Mouse (Mus musculus): ENCODE results near the gene Camsap2. TPM values are rescaled to one million over a fixed set of nuclear protein-coding genes. Genes with fewer than 3 reads are reported as not detected.

Camsap2 gene
- polyA plus RNA-seq, 1 experiment from 2014 or later: 5.8 TPM

DNA sequence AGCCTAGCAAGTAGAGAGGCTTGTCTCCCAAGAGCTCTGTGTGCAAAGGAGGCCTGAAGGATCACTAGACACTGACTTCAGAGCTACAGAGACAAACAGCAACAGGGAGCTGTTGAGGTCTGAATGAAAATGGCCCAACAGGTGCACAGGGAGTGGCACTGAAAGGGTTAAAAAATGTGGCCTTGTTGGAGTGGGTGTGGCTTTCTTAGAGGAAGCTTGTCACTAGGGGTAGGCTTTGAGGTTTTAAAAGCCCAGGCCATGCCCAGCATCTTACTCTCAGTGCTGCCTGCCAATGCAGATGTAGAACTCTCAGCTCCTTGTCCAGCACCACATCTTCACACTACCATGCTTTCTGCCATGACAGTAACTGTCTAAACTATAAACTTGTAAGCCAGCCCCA, 29.6 kb downstream of the Camsap2 start:
- no peak for DNase-seq
- Histone ChIP-seq H3K9me3 (replicated peaks) (no peaks in the 10 kb centered on the region), H3K4me1 (replicated peaks) (peaks cover 33% of the 10 kb centered on the region), H3K4me3 (replicated peaks) (no peak overlapping the region), H3K4me2 (no peak overlapping the region), H3K27ac (no peak overlapping the region), H3K9ac (no peak overlapping the region), H3K36me3 (peaks cover 46% of the 10 kb centered on the region), H3K27me3 (no peaks in the 10 kb centered on the region)
- ATAC-seq (ENCODE audit: low read depth): no peak

DNA sequence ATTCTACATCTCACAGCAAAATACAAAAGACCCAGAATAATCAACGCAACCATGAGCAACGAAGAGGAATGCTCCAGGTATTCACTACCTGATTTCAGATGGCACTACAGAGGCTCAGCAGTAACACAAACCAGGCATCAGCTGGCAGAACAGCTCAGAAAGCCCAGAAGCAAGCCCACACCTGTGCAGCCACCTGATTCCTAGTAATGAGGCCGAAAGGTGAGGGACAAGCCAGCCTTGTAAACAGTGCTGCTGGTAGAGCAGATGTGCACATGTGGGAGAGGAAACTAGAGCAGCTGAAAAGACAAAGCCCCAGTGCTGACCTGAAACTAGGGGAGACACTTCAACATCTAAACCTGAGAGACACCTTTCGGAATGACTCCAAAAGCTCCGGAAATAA, 36.7 kb downstream of the Camsap2 start:
- Histone ChIP-seq H3K4me2 (no peak overlapping the region), H3K36me3 (peaks cover 8% of the 10 kb centered on the region), H3K27me3 (no peaks in the 10 kb centered on the region), H3K27ac (no peak overlapping the region), H3K9me3 (replicated peaks) (no peaks in the 10 kb centered on the region), H3K9ac (no peak overlapping the region), H3K4me3 (replicated peaks) (no peak overlapping the region), H3K4me1 (replicated peaks) (peaks cover 4% of the 10 kb centered on the region; the same call in 1 of the 2 replicates)
- 91% methylated on average over 5 of the region's 5 CpGs for WGBS (ENCODE audit: insufficient replicate concordance)
- ATAC-seq (ENCODE audit: low read depth) (no peak), DNase-seq (no peak)

DNA sequence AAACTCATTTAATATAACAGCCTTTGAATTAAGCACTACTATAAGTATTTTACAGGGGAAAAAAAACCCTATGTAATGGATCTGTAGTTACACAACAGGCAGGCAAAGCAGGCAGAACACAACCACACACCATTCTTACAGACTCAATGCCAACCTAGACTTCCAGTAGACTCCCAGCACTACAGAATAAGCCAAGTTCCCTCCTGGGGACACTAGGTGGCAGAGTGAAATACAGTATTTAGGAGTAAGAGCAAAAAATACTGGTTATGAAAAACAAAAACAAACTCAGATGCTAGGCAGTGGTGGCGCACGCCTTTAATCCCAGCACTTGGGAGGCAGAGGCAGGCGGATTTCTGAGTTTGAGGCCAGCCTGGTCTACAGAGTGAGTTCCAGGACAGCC, 39.5 kb downstream of the Camsap2 start:
- DNase-seq: no peak

DNA sequence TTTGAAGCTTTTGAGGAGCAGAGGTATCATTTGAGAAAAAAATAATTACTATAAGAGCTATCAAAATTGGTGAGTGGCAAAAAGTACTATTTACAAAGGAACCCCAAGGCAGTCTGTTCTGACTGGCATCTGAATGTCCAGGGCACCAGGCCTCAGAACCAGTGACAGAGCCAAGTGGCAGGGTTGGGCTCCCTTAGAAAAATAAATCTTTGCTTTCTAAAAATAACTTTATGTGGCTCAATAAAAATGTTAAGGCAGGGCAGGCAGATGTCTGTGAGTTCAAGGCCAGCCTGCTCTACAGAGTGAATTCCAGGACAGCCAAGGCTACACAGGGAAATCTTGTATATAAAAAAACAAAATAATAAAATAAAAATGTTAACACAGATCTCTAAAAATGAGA, 51.9 kb downstream of the Camsap2 start:
- no peaks in the 10 kb centered on the region for H3K4me1 ChIP-seq (replicated peaks)
- no peak overlapping the region for H3K4me3 ChIP-seq (replicated peaks)
- H3K27ac ChIP-seq: no peak overlapping the region
- no peaks in the 10 kb centered on the region for H3K9me3 ChIP-seq (replicated peaks)
- H3K9ac ChIP-seq: no peak overlapping the region
- peaks cover 54% of the 10 kb centered on the region for H3K36me3 ChIP-seq
- no peak for DNase-seq
- no peak overlapping the region for H3K4me2 ChIP-seq
- ATAC-seq (ENCODE audit: low read depth): no peak
- H3K27me3 ChIP-seq: no peaks in the 10 kb centered on the region

More for the DNA sequence above, 39.5 kb downstream of the Camsap2 start:
- H3K9ac ChIP-seq: no peak overlapping the region
- no peaks in the 10 kb centered on the region for H3K9me3 ChIP-seq (replicated peaks)
- ATAC-seq (ENCODE audit: low read depth): peak; percentile 41; the same call in 1 of the 2 replicates
- H3K4me2 ChIP-seq: no peak overlapping the region
- H3K27ac ChIP-seq: no peak overlapping the region
- no peaks in the 10 kb centered on the region for H3K27me3 ChIP-seq
- no peak overlapping the region for H3K4me3 ChIP-seq (replicated peaks)
- 67% methylated on average over 3 of the region's 3 CpGs for WGBS (ENCODE audit: insufficient replicate concordance)
- H3K36me3 ChIP-seq: peaks cover 18% of the 10 kb centered on the region
- no peaks in the 10 kb centered on the region; the same call in 1 of the 2 replicates for H3K4me1 ChIP-seq (replicated peaks)

DNA sequence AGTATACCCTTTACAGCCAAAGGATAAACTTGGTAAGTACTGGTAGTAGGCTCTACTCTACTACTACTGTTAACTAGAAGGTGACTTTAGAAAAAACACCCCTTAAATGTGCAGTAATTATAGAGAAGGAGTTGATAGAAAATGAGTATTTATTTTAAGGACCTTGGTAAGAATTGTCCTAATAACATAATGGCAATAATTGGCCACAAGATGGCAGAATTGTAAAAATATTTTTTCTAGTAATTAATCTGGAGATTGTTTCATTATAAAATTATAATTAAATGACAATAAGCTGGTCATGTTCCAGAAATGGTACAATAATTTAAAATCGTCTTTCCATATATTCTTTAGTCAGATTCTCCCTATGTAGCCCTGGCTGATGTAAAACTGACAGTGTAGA, 56.1 kb downstream of the Camsap2 start:
- H3K4me1 ChIP-seq (replicated peaks): no peaks in the 10 kb centered on the region
- 39% methylated on average over 1 of the region's 1 CpGs for WGBS (ENCODE audit: insufficient replicate concordance)
- ATAC-seq (ENCODE audit: low read depth) (no peak), DNase-seq (no peak)
- H3K27me3 ChIP-seq: no peaks in the 10 kb centered on the region
- no peak overlapping the region for H3K27ac ChIP-seq
- peaks cover 63% of the 10 kb centered on the region for H3K36me3 ChIP-seq
- no peaks in the 10 kb centered on the region for H3K9me3 ChIP-seq (replicated peaks)
- H3K9ac ChIP-seq: no peak overlapping the region
- no peak overlapping the region for H3K4me2 ChIP-seq
- no peak overlapping the region for H3K4me3 ChIP-seq (replicated peaks)

DNA sequence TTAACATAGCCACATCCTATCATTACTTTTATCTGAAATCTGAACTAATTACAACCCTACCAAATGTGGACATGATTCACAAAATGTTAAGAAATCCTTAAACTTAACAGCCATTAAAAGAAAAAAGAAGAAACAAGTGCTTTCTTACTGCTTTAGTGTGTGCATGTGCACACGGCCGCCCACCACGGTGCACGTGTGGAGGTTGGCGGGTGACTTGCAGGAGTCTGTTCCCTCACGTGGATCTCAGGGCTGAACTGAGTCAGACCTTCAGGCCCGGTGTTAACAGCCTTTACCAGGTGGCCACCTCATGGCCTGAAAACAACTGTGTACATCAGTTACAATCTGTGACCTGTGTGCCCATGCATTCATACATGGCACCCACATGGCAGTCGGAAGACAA, 68.5 kb downstream of the Camsap2 start:
- no peak for ATAC-seq (ENCODE audit: low read depth)

DNA sequence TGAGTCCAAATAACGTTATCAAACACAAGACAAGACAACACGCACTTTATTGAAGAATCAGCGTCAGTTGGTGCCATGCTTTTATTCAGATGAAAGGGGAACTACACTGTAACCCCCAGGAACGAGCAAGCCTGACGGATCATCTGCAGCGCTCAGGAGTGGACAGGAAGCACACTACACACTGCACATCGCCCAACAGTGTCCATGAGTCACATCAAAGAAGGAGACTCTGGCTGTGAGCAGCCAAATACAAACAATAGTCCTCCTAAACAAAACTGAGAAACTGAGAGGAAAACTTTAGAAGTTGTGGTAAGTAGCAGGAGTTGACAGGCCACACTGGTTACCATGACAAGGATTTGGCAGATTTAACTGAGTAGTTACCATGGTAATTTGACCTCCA, 77.7 kb downstream of the Camsap2 start:
- Histone ChIP-seq H3K4me3 (replicated peaks) (no peak overlapping the region), H3K9me3 (replicated peaks) (no peaks in the 10 kb centered on the region), H3K9ac (no peak overlapping the region), H3K4me2 (no peak overlapping the region), H3K27me3 (peaks cover 14% of the 10 kb centered on the region), H3K4me1 (replicated peaks) (no peaks in the 10 kb centered on the region; the same call in 1 of the 2 replicates), H3K27ac (no peak overlapping the region), H3K36me3 (peaks cover 43% of the 10 kb centered on the region)
- WGBS (ENCODE audit: insufficient replicate concordance): 60% methylated on average over 7 of the region's 7 CpGs
- ATAC-seq (ENCODE audit: low read depth) (no peak), DNase-seq (no peak)

More for the DNA sequence above, 68.5 kb downstream of the Camsap2 start:
- Histone ChIP-seq H3K9ac (no peak overlapping the region), H3K27me3 (no peaks in the 10 kb centered on the region), H3K9me3 (replicated peaks) (no peaks in the 10 kb centered on the region), H3K4me3 (replicated peaks) (no peak overlapping the region), H3K4me1 (replicated peaks) (no peaks in the 10 kb centered on the region), H3K27ac (no peak overlapping the region), H3K4me2 (no peak overlapping the region), H3K36me3 (peaks cover 94% of the 10 kb centered on the region)
- DNase-seq: no peak
- WGBS (ENCODE audit: insufficient replicate concordance): 90% methylated on average over 8 of the region's 8 CpGs

DNA sequence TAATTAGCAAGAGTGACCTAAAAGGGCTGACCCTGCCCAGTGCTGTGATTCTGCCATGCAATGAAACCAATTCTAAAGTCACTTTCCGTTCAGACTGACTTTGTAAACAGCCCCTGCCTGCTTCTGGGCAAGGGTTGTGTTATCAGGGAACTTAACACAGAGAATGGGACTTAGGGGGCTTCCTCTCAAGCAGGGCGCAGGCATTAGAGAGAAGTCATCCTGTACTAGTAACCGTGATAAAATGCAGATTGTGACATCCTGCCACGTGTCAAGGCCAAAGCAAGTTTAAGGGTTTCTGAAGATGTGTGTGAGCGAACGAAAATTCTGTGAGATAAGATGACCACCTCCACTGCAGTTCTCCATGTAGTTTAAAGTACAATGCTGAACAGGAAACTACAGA, 79.8 kb downstream of the Camsap2 start:
- WGBS (ENCODE audit: insufficient replicate concordance): 25% methylated on average over 6 of the region's 6 CpGs
- DNase-seq: no peak
- Histone ChIP-seq H3K4me2 (no peak overlapping the region), H3K27me3 (peaks cover 35% of the 10 kb centered on the region), H3K9ac (no peak overlapping the region), H3K4me1 (replicated peaks) (no peaks in the 10 kb centered on the region; the same call in 1 of the 2 replicates), H3K36me3 (peaks cover 22% of the 10 kb centered on the region), H3K9me3 (replicated peaks) (no peaks in the 10 kb centered on the region), H3K27ac (no peak overlapping the region), H3K4me3 (replicated peaks) (no peak overlapping the region)
- ATAC-seq (ENCODE audit: low read depth): no peak

DNA sequence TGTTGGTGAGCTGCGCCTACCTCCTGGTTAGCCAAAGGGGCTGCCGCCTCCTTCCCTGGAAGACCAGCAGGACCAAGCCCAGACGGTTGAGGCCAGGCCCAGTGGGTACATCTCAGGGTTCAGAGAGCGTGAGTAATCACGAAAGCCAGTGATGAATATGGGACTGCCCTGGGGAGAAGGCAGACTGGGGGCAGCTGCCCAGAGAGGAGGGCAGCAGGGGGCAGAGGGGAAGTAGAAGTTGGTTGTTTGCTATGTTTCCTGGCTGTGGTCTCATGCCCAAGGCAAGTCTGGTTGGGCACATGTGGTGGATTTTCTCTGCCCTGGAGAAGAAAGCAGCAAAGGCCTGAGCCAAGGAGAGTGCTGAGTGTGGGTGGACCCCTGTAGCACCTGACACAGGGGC, 82.5 kb downstream of the Camsap2 start:
- no peaks in the 10 kb centered on the region for H3K9me3 ChIP-seq (replicated peaks)
- no peak overlapping the region for H3K9ac ChIP-seq
- WGBS (ENCODE audit: insufficient replicate concordance): 68% methylated on average over 5 of the region's 5 CpGs
- H3K4me2 ChIP-seq: no peak overlapping the region
- peaks cover 3% of the 10 kb centered on the region; the same call in 1 of the 2 replicates for H3K36me3 ChIP-seq
- ATAC-seq (ENCODE audit: low read depth) (no peak), DNase-seq (no peak)
- H3K4me1 ChIP-seq (replicated peaks): peaks cover 15% of the 10 kb centered on the region
- H3K4me3 ChIP-seq (replicated peaks): no peak overlapping the region
- H3K27ac ChIP-seq: no peak overlapping the region
- H3K27me3 ChIP-seq: peaks cover 63% of the 10 kb centered on the region

DNA sequence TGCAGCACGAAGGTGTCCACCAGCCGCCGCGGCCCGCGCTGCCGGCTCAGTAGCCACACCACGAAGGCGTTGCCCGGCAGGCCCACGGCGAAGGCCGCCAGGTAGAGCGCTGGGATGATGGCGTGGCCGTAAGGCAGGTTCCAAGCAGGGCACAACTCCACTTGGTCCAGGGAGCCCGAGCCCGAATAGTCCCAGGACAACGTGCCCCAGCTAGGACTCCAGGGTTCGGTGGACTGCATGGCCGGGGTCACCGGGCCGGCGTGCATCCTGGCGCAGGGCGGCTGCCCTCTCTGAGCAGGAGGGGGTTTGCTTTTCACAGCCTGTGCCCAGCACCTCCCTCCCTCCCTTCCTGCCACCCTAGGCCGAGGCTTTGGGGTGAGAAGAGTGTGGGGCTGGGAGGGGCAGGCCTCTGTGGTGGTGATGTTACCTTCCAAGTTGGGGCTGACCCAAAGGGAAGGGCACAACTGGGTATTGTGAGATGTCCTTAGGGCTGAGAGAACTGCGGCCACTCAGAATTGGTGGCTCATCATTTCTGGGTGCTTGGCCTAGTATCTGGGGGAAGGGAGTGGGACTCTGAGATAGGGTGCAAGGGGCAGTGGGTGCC, 85.2 kb downstream of the Camsap2 start, which contains the start of gene Gpr25:
Gene Gpr25, minus strand, starts transcription at position 239 of the 604 bp plus-strand sequence.
- H3K36me3 ChIP-seq: no peaks in the 10 kb centered on the region
- no peak within 1 kb of the TSS for H3K27ac ChIP-seq
- no peak within 1 kb of the TSS for H3K9ac ChIP-seq
- DNase-seq: no peak
- peaks cover 88% of the 10 kb centered on the region for H3K27me3 ChIP-seq
- H3K4me1 ChIP-seq (replicated peaks): peaks cover 15% of the 10 kb centered on the region
- peak within 1 kb of the TSS; percentile 66 for H3K4me2 ChIP-seq
- no peaks in the 10 kb centered on the region for H3K9me3 ChIP-seq (replicated peaks)
- 10% methylated on average over 28 of the region's 28 CpGs for WGBS (ENCODE audit: insufficient replicate concordance)
- 0 out of 2 replicates have a peak, but pooled peaks have one; percentile 20 for ATAC-seq (ENCODE audit: low read depth)
- H3K4me3 ChIP-seq (replicated peaks): peak within 1 kb of the TSS; percentile 49

DNA sequence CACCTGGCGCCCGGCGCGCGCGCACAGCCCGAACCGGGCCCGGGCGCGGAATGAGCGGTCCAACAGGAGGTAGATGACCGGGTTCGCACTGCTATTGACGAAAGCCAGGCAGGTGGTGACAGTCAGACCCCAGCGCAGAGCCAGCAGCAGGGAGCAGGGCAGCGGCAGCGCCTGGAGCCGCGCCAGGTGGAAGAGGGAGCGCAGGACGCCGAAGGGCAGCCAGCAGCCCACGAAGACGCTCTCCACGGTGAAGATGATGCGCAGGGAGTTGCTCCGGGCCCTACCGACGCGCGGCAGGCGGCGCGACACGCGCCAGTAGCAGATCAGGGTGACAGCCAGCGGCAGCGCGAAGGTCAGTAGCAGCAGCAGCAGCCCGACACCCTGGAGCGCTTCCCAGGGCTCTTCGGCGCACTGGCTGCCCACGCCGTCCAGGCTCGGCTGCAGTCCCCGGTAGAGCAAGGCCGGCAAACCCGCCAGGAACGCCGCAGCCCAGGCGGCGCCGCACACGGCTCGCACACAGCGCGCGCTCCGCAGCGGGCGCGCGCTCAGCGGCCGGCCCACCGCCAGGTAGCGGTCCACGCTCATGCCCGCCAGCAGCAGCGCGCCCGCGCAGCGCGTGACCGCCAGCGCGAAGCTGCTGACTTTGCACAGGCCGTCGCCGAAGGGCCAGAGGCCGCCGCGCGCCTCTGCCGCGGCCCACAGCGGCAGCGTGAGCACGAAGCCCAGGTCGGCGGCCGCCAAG, 85.8 kb downstream of the Camsap2 start:
- DNase-seq: no peak
- Histone ChIP-seq H3K9me3 (replicated peaks) (no peaks in the 10 kb centered on the region), H3K4me2 (peak overlapping the region; percentile 66), H3K4me3 (replicated peaks) (peak overlapping the region; percentile 49), H3K27me3 (peaks cover 90% of the 10 kb centered on the region), H3K27ac (no peak overlapping the region), H3K36me3 (no peaks in the 10 kb centered on the region), H3K9ac (no peak overlapping the region), H3K4me1 (replicated peaks) (peaks cover 18% of the 10 kb centered on the region)
- ATAC-seq (ENCODE audit: low read depth): peak; percentile 45; the same call in 1 of the 2 replicates
- 2% methylated on average over 93 of the region's 95 CpGs for WGBS (ENCODE audit: insufficient replicate concordance)

DNA sequence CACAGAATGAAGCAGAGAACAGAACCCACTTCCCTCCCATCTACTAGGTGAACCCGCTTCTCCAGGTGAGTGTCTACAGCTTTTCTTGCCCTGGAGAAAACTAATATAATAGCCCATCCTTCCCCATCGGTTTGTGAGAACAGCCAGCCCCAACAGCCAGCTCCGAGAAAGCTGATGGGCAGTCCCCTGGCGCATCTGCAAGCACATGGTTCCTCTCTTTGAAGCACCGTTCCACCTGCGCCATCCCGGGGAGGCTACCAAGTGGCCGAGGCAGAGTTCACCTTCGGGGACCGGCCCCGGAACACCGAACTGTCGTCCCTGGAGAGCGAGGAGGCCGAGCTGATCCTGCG, 86.4 kb downstream of the Camsap2 start:
- no peak overlapping the region for H3K27ac ChIP-seq
- peak overlapping the region; percentile 49 for H3K4me3 ChIP-seq (replicated peaks)
- DNase-seq (no peak), ATAC-seq (ENCODE audit: low read depth) (no peak)
- no peaks in the 10 kb centered on the region for H3K36me3 ChIP-seq
- peak overlapping the region; percentile 66 for H3K4me2 ChIP-seq
- WGBS (ENCODE audit: insufficient replicate concordance): 4% methylated on average over 16 of the region's 16 CpGs
- H3K9ac ChIP-seq: no peak overlapping the region
- peaks cover 20% of the 10 kb centered on the region for H3K4me1 ChIP-seq (replicated peaks)
- H3K9me3 ChIP-seq (replicated peaks): no peaks in the 10 kb centered on the region
- peaks cover 95% of the 10 kb centered on the region for H3K27me3 ChIP-seq

Measured in liver, embryonic 13.5 days (tissue).